Mouse (Mus musculus) heart, postnatal 25 days (tissue): ENCODE measurements around the gene Lcn9. TPM values are rescaled to one million over a fixed set of nuclear protein-coding genes. Genes with fewer than 3 reads are reported as not detected.
"Not testable (repeated sequence)": the region's sequence is repeated elsewhere in the genome, so short reads cannot be mapped to it uniquely, and the experiment has no call there.

Experiments used
- DNase-seq: peaks from one replicate; pipeline ENCODE4 v3.0.0; 2022; ENCODE audit warnings: low spot score
- intact Hi-C: fragments of 180-260 bp; cut with DNase I; formaldehyde crosslinking; loops from one replicate; pipeline ENCODE4 v1.15.1; 2025
- total RNA-seq, 2 experiments: library from RNA; stranded (reverse); gene quantifications; 2 replicates each; pipeline ENCODE4 v1.2.3; 2021

The Lcn9 gene
- not detected for total RNA-seq

DNA sequence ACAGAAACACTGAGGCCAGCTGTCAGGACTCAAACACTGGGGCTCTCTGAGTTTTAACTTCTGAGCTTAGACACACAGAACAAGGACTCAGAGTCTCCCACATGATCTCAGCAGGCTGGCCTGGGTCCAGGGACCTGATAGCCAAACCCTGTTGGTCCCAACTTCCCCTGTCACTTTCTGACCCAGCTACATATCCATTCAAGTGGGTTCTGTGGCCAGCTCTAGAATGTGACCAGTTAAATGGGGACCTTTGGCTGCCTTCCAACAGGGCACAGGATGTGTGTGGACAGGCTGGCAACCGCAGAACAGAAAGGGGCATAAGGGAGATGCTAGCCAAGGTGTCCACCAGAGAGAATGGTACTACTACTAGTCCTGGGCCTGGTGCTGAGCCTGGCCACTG, at the start of gene Lcn9:
Gene Lcn9 (plus strand): TSS at position 348 of the 400 bp plus-strand sequence.
- intact Hi-C loops = no loop called here
- no peak for DNase-seq

DNA sequence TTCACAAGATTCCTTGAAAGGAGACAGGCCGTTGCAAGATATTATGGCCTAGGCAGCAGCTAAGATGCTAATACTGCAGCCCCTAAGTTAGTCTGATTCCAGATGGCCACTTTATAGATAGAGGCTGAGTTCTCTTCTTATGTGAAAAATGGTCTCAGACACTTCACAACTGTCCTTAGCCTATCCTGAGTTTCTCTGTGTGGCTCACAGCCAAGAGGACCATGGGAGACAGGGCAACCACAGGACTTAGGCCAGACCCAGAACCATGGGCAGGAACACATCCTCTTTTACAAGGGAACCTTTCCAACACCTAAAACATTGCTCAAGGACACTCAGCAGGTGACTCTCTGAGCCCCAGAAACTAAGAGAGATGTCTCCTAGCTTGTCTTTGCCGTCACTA, 49.4 kb upstream of the Lcn9 start:
- intact Hi-C loops = no loop called here

GRCm38 (mm10) chr2:25774640-25775039, 48.3 kb upstream of the Lcn9 start:
- no peak for DNase-seq
- intact Hi-C loops = no loop called here

More for the DNA sequence above, 49.4 kb upstream of the Lcn9 start:
- no peak for DNase-seq

DNA sequence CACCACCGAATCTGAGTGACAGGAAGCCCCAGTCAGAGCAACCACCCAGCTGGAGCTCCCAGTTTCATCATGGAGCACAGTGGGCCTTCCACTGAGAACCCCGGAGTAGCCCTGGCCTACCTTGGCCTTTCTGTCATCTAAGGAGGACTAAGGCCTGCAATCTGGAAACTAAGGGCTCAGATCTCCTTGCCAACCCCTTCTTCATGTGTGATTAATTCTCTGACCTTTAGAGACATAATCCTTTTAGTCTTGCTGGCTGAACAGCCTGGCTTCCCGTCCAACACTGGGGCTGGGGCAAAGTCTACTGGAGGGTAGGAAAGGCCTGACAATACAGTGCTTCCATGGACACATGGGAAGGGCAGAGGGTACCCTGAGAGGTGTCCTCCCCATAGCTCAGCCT, 47.0 kb upstream of the Lcn9 start:
- DNase-seq = no peak
- intact Hi-C loops = no loop called here

- DNase-seq = no peak
- intact Hi-C loops = no loop called here
These were observed 46.2 kb upstream of the Lcn9 start, which contains the start of gene Lcn11 for GRCm38 (mm10) chr2:25776717-25777116. Gene Lcn11 (plus strand): TSS chr2:25777017.

GRCm38 (mm10) chr2:25779076-25779475, 43.9 kb upstream of the Lcn9 start:
- intact Hi-C loops = no loop called here
- DNase-seq = no peak

GRCm38 (mm10) chr2:25780921-25781320, 42.0 kb upstream of the Lcn9 start:
- intact Hi-C loops = no loop called here
- DNase-seq = no peak

DNA sequence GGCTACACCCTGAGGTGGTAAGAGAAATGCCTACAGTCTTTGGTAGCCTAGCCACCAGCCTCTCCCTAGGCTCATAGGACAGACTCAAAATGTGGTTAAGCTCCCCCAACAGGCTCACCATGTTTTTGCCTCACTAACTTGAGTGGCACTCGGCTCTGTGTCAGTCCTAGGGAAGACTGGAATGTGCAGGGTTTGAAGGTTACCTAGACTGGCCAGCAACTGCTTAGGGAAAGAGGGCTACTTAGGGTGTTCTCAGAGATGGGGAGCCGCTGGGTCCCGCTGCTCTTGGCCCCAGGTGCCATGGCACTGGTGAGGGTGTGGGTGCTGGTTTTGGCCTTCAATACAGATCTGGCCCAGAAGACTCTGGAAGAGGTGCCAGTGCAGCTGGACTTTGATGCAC, 41.0 kb upstream of the Lcn9 start, which contains the start of gene Gm13539:
Gene Gm13539 (plus strand): TSS at position 301 of the 400 bp plus-strand sequence.
- intact Hi-C loops = no loop called here
- no peak for DNase-seq

DNA sequence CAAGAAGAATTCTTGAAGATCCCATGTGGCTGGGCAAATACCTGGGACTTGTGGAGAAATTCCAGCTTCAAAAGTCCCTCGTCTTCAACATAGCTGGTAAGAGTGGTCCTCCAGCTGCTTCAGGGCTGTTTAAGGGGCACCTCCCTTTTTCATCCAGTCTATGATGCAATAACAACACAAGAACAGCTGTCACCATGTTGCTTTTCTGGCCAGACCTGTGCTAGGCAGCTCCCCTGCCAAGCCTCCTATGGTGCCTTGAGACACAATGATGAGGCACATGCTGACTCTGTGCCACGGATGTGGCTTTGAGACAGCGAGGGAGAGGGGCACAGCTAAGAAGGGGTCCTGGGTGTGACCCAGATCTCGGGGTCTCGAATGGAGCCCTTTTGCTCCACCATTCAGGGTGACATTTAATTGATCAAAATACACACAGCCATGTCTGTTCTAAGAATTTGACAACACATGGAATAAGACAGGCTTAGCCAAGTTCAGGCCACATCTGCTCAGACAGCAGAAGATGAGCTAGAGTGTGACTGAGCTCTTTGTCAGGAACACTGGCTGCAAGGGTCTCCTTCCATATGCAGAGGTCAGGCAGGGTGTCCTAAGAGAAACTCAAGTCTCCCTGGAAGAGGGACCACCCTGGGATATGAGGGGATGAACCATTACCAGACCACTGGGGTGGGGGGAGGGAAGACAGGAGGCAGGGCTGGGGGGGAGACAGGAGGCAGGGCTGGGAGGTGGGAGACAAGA, 37.2 kb upstream of the Lcn9 start:
- intact Hi-C loops = no loop called here
- DNase-seq = no peak

- no peak for DNase-seq
- intact Hi-C loops = no loop called here
These were observed 33.9 kb upstream of the Lcn9 start for GRCm38 (mm10) chr2:25789092-25789491.

DNA sequence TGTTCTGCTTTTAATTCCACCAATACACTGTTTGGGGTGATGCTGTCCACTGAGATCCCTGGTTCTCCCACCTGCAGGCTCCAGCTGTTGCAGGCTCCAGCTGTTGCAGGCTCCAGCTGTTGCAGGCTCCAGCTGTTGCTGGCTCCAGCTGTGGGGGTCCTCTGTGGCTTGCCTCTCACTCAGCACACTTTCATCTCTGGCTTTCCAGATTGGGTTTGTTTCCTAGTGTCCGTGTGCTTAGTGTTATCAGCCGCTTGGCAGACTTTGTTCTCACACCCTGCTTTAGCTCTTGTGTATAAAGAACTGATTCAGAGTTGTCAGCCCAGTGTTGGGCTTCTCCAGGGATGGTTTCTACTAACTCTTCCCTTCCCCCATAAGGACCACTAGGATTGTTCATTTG, 25.3 kb upstream of the Lcn9 start:
- DNase-seq = no peak
- intact Hi-C loops = no loop called here

DNA sequence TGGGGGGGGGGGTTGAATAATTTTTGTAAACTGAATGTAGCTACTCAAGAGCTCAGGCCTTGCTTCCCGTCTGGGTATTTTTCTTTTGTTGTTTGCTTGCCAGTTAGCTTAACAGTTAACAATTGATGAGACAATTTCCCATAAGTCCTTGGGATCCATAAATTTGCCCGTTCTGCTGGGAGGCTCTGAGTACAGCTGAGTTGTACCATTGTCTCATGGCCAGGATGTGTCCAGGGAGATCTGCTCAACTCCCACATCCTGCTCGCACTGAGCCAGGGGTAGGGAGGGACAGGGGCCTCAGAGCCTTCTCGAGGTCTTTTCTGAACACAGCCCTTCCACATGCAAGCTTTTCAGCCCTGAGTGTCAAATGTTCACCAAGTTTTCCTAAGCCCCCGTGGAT, 24.9 kb upstream of the Lcn9 start:
- intact Hi-C loops = no loop called here
- no peak for DNase-seq

GRCm38 (mm10) chr2:25811711-25812110, 11.2 kb upstream of the Lcn9 start:
- DNase-seq = no peak
- intact Hi-C loops = no loop called here

- intact Hi-C loops = no loop called here
These were observed 9.6 kb upstream of the Lcn9 start for GRCm38 (mm10) chr2:25813364-25813763.

DNA sequence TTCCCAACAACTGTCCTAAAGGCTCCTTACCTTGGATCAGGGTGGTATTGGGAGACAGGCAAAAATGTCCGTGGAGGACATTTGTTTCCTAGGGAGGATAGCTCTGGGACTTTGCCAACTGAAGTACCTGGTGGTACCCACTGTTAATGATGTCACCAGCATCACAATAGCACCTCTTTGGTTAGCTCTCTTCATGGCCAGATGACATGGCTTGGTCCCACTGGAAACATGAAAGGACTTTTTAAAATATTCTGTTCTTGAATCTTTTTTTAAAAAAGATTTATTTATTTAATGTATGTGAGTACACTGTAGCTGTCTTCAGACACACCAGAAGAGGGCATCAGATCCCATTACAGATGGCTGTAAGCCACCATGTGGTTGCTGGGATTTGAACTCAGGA, 7.2 kb upstream of the Lcn9 start, which contains the start of gene Glt6d1:
Gene Glt6d1 (minus strand): TSS at position 101 of the 400 bp plus-strand sequence.
- DNase-seq, intact Hi-C loops: not testable (repeated sequence)

More at GRCm38 (mm10) chr2:25813364-25813763, 9.6 kb upstream of the Lcn9 start:
- DNase-seq = no peak

- intact Hi-C loops = loop anchor here (5.0 kb wide), 1 partner anchor 952 kb away; no protein-coding TSS in a partner anchor
- DNase-seq = no peak
These were observed 1.8 kb downstream of the Lcn9 start for GRCm38 (mm10) chr2:25824751-25825150.

- intact Hi-C loops = loop anchor here (5.0 kb wide), 1 partner anchor 956 kb away; no protein-coding TSS in a partner anchor
These were observed 5.5 kb downstream of the Lcn9 start for GRCm38 (mm10) chr2:25828344-25828947.

DNA sequence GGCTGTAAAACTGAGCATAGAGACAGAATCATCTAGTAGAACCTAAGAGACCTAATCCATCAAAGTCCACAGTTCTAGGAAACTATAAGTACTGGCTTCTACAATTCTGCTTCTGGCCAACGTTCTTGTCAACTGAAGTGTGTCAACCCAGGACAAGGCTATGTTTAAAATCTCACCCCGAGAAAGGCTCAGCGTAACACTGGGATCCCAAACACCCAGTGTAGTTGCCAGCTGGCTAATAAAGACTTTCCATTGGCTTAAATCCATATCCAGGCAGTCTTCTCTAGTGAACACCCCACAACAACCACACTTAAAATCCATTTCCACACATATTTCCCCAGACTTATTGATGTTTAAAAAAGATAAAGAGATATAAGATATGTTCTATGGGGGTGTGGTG, 7.8 kb downstream of the Lcn9 start:
- intact Hi-C loops = loop anchor here (10.0 kb wide), 1 partner anchor 194 kb away; the partner anchor contains the start of gene Ubac1
- DNase-seq = no peak

More at GRCm38 (mm10) chr2:25828344-25828947, 5.5 kb downstream of the Lcn9 start:
- DNase-seq = no peak

DNA sequence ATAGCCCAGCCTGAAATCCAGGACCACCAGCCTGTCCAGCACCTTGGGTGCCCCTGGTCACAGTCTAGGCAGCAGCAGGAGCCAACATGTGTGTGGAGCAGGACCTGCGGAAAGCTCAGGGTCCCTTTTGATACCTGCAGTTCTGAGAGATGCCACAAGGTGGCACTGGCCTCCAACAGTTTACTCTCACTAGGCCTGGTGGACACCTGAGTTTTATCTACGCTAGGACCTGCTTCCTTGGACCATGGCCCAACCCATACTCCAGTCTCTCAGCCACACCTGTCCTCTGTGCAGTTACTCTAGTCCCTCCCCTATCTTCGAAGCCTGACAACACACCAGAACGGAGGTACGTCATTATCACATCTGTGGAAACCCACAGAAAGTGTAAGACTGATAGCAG, 13.3 kb downstream of the Lcn9 start:
- intact Hi-C loops = loop anchor here (5.0 to 10.0 kb wide), 3 partner anchors 76 to 436 kb away; partner anchors contain the start of gene Ubac1
- DNase-seq = no peak

GRCm38 (mm10) chr2:25842161-25842560, 19.2 kb downstream of the Lcn9 start:
- DNase-seq = no peak
- intact Hi-C loops = loop anchor here (5.0 kb wide), 1 partner anchor 300 kb away; no protein-coding TSS in a partner anchor

GRCm38 (mm10) chr2:25842758-25843157, 19.8 kb downstream of the Lcn9 start:
- DNase-seq = no peak
- intact Hi-C loops = loop anchor here (5.0 kb wide), 1 partner anchor 300 kb away; no protein-coding TSS in a partner anchor
